Mouse (Mus musculus) urinary bladder, postnatal 14 days (tissue): ENCODE data around the gene Gcsam.

Experiments
- DNase-seq: peaks from one replicate; pipeline ENCODE4 v3.0.0; 2021; ENCODE audit warnings: low spot score

Gene Gcsam

DNA sequence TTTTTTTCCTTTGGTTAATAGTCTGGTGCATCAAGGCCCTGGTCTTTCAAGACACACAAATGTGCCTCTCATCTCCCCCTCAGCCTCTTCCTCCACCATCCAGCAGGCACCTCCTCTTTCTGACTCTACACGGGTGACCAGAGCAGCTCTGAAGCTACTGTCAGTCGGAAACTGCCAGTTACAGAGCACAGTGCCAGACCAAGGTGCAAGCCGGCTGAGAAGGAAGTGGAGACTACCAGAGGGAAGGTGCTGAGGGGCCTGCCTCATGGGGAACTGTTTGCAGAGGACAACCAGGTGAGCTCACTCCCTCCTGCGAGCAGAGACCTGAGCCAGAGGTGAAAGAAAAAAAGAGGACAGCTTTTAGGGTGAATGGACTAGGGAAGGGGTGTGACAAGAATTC, at the start of gene Gcsam:
TSS of gene Gcsam (plus strand) at position 114 of the 400 bp plus-strand sequence.
- no peak for DNase-seq

DNA sequence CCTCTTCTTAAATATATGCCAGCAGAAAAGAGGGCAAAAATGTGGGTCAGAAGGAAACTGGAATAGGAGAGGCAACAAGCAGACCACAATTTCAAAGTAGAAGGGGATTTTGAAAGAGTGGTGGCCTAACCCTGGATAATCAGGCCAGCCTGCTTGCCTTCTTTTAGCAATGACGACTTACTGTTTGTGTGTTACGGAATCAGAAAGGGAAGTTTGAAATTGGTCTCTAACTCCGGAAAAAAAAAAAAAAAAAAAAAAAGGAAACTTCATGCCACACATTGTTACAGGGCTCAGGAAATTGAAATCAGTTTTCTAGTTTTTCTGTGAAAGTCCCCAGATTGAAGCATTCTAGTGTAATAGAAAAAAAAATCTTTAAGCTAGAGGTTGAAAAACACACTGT, 48.4 kb upstream of the Gcsam start:
- no peak for DNase-seq

DNA sequence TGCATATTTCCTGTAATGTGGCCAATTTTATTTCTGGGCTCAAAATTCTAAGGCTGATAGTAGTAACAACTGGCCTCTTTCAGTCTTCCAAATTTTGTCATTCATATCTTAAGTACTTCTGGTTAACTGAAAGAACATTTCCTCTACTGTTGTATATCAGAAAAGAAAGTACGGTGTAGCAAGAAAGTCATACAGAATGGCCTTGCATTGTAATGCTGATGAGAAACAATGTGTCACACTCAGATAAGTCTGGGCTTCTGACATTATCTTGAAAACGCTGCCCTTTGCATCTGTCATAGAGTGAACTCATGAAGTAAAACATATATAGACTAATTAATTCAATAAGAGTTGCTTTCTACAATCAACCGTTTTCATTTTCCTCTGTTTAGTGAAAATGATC, 37.9 kb upstream of the Gcsam start:
- DNase-seq = no peak

DNA sequence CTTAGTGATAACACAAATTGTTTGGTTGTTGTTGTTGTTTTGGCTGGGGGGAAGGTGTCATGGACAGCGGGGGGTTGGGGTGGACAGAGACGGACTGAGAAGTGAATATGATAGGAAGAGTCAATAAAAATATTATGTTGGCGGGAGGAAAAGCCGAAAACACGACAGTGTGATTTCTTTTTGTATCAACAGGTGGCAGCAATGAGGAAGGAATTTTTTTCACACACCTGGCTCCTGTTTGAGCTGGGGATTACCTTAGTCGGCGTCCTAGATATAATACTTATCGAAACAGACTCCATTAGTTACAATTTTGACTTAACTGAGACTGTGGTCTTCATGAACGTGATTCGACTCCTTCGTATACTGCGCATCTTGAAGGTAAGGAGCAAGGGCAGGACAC, 30.3 kb upstream of the Gcsam start:
- no peak for DNase-seq

DNA sequence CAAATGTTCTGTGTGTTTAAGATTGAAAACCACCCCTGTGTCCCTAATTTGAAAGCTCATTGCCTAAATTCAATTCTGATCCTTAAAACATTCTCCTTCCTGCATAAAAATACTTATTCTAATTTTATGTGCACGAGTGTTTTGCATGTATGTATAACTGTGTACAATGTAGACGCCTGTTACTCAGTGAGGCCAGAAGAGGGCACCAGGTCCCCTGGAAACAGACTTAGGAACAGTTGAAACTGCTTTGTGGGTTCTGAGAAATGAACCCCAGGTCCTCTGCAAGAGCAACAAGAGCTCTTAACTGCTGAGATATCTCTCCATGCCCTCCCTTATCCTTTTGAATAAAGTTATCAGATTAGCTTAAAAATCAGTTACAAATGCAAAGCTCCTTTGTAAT, 27.7 kb upstream of the Gcsam start:
- peak; percentile 19 for DNase-seq

DNA sequence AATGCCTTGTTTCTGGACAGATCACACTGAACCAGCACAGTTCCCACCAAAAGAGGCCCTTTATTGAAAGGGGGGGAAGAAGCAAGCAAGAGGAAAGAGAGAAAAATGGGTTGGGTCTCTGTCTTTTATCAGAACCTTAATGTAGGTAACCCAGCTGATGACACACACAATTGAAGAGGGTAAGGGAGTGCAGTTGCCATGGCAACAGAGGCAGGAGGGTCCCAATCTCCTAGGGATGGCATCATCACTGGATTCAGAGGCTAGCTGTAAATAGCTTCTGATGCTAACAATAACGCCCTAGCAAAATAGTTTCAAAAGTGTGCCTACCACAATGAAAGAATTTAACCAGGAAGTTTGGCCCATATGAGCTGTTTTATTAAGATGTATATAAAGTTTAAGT, 16.5 kb upstream of the Gcsam start:
- DNase-seq = no peak

DNA sequence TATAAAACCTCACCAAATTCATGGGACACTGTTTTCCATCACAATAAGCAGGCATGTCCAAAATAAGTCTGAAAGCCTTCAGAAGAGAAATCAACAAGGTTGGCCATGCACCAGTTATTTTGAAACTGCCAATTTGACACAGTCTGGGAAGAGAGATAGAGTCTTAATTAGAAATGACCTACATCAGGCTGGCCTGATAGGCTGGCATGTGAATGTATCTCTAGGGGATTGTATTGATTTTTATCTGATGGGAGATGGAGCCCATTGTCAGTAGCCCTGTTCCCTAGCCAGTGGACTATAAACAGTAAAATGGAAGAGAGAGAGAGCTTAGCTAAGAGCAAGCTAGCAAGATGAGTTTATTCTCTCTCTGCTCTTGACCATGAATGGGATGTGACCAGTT, 14.7 kb upstream of the Gcsam start:
- DNase-seq = no peak

DNA sequence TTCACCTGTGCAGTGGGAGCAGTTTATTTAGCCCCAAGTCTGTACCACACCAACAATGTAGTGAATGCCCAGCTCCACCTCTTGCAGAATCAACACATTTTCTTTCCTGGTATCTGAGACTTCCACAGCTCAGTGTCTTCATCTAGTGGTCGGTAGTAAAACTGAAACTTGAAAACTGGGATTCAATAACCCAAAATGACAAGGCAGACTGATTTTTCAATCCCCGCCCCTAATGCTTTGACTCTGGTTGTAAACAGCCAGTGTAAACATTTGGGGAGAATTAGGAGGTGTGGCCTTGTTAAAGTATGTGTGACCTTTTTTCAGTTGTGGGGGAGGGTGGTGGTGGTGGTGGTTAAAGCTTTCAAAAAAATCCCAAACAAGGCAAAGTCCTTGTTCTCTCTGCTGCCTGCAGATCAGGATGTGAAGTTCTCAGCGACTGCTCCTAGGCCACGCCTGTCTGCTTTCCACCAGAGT, 1.7 kb upstream of the Gcsam start:
- peak; percentile 11 for DNase-seq

DNA sequence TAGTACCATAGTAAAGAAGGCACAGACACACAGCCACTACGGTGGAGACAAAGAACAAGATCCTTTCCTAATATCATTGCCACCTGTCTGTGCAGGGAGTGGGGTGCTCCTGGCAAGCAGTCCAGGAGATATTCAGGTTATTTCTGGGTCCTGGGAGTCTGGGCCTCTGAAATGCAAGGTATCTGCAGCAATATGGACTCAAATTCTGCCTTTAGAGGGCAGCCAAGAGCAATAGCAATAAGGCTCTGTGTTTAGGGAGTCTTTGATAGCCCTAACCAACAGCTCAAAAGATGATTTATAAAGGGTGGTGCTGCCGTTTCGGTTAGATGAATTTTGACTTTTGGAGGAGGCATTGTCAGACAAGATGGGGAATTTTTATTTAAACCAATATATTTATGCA, 880 bp upstream of the Gcsam start:
- peak; percentile 19 for DNase-seq

DNA sequence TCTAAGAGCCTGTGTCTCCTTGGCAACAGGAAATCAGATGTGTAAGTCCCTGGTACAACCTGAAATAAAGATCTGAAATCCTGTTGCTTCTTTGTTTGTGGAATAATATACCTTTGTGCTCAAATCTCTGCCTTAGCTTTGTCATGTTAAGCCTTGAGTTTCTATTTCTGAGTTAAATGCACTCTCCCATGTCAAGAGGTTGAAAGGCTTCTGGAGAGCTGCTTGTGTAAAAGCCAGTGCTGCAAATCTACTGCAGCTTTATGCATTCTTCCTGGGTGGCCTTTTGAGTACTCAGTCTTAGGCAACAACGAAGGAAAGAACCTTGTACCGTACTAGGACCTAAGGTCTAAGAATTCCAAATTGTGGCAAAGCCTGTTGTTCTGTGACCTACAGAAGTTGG, 3.1 kb downstream of the Gcsam start:
- DNase-seq = no peak

DNA sequence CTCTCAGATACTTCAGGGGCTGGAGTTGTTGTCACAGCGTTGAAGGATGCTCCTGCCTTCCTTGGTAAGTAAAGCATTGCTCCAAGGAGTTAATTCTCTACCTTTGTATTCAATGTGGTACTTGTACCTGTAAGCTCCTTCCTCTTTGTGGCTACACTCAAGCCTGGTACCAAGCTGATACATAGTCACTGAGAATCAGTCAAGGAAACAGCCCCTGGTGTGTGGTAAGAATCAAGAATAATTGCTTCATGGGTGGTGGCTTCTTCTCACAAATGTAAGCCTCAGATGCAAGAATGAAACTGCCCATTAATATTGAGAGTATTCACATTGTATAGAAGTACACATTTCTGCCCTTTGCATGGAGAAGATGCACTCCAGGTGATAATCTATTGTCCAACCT, 5.8 kb downstream of the Gcsam start:
- no peak for DNase-seq

DNA sequence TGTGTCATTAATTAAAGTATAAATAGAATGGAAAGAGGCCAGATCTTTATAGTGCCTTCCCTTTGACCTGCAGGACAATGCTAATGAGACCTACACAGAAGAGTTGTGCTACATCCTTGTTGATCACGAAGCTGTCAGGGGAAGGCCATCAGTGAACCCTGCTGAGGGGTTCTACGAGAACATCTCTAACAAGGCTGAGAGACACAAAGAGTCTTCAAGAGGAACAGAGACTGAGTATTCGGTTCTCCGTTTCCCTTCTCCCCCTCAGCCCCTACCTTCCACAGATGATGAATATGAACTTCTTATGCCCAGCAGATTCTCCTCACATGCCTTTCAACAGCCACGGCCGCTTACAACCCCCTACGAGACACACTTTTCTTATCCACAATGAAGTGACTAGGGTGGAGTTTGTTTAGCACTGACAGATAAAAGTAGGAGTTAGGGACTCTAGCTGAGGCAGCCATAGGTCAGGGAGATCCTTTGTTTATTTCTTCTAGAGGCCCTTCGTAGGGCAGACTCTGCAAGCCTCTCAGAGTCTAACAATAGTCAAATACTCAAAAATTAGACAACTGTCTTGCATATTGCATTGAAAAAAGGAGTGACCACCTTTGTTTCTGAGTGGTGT, 9.7 kb downstream of the Gcsam start:
- no peak for DNase-seq

DNA sequence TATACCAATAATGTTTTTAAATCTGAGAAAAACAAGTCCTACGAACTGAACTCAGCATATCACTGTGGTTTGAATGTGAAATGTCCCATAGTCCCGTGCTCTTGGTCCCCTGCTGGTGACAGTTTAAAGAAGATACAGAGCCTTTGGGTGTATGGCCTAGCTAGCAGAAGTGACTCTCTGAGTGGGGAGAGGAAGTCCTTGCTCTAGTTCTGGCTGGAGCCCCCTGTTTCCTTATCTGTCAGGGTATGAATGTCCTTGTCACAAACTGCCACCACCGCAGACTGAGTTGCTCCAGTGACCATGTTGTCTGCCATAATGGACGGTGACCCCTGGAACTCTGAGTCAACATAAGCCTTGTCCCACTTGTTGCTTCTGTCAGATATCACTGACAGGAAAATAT, 13.1 kb downstream of the Gcsam start:
- no peak for DNase-seq

DNA sequence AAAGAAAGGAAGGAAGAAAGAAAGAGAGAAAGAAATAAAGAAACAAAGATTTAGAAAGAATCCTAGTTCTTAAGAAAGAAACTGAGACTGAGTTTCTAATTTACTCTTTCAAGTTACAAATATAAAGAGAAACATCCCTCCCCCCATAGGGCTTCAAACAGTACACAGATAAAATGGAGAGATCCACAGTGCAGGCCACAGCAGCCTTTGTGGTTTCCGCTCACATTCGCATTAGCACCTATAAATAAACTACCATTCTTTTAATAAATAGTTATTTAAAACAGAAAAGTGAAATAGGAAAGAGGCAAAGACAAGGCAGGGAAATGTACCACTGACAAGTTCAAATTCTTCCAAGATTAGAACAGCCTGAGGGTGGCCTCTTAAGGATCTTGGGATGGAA, 14.6 kb downstream of the Gcsam start:
- DNase-seq = no peak

DNA sequence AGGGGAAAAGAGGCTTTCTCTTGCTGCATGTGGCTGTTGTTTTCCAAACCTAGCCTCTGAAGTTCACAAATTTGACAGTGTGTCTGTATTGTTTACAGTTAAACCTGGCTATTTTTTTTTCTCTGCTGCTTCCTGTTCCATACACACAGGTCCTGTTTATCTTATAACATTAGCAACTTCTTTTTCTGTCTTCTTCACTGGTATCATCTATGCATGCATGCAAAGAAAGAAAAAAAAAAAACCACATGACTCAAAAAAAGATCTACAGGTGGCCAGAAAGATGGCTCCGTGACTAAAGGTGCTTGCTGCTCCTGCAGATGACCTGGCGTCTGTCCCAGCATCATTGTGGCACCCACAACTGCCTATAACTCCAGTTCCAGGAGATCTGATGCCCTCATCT, 15.2 kb downstream of the Gcsam start:
- no peak for DNase-seq

DNA sequence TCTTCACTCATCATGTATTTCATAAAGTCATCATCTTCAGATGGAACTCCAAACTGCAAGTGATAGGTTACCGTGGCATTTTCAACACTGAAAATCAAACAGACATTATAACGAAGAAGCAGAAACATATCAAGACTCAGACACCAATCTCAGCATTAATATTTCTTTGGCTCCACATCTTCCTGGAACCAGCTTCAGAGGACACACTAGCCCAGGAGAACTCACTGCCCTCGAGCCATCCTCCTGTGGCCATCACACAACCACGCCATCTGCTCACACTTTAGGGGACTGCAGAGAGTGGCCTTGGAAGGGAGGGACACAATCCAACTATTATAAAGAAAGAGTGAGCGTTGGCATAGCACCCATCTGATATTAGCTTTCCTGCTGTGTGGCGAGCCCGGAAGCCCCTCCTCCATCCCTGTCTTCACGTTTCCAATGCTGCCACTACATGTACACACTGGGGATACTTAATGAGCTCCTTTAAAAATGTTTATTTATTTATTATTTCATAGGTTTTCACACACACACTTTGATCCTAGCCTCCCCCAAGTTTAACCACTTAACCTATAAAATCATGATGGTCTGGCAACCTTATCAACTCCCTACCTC, 19.4 kb downstream of the Gcsam start:
- no peak for DNase-seq

DNA sequence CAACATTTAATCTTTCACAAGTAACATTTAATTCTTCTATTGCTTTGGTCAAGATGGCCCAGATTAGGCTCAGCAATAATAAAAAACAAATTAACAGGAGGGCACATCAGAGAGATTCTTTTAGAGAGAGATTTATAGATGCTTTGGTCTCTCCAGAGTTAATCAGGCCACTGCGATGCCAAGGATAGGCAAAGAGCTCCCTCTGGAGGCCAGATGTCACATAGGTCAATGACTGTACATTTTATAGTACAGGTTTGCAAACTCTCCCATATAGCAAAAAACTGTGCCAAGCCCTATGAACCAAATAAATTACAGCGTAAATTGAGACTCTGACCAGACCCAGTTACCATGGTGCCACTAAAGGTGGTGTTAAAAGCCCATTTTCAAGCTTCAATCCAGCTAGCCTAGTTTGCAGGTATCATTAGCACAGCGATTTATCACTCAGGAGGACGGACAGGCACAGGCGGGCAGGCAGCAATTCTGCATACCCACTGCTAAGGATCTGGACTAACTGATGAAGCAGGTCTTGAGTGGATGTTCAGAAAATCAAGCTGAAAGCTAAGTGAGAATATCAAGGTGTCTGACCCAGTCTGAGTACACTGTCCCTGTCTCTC, 20.3 kb downstream of the Gcsam start:
- peak; percentile 71 for DNase-seq

DNA sequence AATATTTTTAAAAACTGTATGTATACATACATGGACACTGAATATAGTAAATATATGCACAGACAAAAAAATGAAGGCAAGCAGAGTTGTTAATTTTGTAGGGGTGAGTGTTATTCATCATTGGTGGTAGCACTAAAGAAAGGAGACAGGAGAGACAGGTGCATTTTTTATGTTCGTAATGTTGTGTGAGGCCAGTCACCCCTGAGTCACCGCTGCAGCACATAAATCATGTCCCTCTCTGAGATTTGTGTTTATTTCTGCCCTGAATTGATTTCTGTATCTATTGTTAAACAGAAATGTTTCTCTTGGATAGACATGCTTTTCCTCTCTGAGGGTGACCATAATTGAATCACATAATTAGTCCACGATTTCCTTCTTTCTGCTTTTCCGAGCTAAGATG, 22.2 kb downstream of the Gcsam start:
- DNase-seq = no peak

DNA sequence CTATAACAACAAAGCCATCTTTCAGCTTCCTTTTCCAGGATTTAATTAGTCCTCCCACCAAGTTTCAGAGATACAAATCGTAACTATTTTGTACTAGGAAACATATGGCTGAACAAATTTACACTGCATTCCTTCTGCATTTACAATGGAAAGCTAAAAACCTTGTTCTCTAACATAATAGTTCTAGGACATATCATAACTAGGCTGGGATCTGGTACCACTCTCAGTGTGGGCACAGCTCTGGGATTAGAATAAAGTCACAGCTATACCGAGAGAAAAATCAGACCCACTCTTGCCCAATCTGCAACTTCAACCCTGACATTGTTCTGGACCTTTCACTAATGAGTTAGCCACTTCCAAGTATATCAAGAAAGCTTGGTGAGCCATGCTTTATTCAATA, 25.6 kb downstream of the Gcsam start:
- DNase-seq = no peak

DNA sequence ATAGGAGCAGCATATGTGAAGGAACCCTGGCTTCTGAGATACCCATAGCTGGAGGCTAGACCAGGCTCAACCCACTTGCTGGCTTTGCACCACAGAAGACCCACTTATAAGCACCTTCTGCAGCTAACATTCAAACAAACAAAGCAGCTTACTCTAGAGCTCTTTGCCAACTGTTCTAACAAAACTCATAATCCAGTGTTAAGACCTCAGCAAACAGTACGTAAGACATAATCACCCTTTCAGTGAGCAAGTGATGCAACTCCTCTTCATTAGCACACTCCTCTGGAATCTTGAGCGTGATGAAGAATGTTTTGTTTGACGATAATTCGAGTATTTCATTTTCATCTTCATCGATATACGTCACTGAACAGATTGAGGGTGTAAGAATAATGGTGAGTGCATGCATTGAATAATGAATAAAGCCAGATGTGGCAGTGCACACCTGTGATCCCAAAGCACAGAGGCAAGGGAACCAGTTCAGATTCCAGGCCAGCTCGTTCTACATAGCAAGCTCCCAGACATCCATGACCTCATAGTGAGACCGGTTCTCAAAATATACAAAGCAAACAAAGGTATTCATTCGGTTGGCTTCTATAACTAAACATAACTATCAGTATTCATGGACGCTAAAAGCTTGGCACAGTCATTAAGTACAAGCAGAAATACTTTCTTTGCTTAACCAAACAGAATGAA, 30.0 kb downstream of the Gcsam start:
- DNase-seq = no peak

DNA sequence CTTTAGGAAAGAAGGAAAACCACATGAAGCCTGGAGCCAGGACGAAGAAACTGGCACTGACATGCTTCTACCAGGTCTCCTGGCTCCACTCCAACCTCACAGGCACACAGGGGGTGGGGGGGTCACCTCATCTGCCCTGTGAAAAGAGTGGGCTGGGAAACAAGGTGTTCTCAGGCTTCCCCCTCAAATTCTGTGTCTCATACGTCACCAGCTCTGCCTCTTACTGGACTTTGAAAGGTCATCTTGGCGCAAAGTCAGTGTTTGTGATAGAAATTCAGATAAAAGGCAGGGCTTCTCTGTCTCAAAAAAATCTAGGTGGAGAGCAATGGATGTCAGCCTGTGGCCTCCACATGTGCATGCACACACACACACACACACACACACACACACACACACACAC, 31.1 kb downstream of the Gcsam start:
- no peak for DNase-seq

DNA sequence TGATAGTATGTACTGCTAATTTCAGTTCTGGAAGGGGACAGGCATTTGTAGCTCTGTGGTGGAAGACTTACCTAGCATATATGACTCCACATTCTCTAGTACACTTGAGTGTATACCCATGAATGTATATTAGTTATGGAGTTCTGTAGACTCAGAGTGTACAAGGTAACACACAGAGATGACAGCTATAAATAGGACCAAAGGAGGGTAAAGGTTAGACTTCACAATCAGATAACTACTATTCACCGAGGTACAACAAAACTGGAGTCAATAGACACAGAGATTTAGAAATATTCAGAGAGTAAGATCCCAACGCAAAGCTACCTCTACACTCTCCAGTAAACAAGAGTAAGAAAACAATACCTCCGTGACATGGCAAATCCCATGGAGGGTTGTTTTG, 33.8 kb downstream of the Gcsam start:
- no peak for DNase-seq

DNA sequence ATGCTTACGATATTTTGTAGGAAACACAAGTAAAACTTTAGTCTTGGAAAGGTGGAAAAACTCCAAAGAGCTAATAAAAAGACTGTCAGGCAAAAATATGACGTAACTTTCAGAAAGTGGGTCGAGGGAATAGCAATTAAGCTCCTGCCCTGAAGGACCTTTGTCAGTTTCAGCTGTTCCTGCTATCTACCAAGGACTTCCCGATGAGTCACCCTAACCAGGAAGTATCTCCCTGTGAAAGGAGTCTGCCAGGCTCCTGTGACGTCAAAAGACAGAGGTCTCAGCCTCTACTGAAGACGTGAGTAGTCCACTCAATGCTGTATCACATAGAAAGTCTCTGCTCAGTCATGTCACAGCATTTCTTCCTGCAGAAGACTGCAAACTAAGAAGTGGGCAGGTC, 34.2 kb downstream of the Gcsam start:
- DNase-seq = peak; percentile 35
